Mouse (Mus musculus): ENCODE data around the gene Coro7.
"Not testable (repeated sequence)": the region's sequence is repeated elsewhere in the genome, so short reads cannot be mapped to it uniquely, and the experiment has no call there.

The Coro7 gene

DNA sequence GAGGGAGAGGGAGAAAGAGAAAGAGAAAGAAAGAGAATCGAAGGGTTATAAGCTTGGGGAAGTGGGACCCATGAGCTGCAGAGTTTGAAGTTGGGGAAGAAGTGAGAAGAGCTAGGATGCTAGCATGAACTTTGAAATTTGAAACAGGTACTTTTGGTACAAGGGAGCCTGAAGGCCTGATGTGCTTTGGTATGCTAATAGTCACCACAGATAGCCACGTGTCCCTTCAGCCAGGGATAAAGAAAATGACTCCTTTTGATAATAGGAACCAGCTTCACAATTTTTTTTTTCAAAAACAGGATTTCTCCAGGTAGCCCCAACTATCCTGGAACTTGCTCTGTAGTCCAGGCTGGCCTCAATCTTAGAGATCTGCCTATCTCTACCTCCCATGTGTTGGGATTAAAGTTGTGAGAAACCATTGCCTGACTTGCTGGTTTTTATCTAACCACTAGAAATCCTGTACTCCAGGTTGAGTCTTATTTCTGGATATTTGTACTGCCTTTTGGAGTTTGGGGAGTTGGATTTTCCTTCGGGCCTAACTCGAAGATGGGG is 3.1 kb upstream of the Coro7 start:
- in situ Hi-C loops (cut with MboI), result no loop called here

DNA sequence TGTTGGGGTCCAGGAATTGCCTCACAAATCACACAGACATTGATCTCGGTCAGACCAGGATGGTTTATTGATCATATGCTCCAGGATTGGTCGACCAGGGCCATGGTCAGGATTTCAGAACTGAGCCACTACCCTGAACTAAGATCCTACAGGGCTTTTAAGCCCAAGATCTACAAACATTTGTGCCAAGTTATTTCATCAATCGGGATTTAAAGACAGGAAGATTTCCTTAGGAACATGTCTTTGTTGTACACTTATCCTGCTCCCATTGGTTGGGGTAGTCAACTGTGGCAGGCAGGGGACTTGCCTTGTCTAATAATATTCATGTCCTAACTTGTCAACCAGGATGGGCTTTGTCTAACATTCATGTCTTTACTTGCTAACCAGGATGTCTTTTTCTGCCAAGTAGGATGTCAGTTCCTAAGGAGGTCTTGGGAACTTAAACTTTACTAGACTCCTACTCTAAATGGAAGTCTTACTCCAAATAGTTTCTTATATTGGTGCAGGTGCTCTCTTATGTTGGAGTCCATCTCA is 1.4 kb upstream of the Coro7 start:
- in situ Hi-C loops (cut with MboI), result not testable (repeated sequence)

DNA sequence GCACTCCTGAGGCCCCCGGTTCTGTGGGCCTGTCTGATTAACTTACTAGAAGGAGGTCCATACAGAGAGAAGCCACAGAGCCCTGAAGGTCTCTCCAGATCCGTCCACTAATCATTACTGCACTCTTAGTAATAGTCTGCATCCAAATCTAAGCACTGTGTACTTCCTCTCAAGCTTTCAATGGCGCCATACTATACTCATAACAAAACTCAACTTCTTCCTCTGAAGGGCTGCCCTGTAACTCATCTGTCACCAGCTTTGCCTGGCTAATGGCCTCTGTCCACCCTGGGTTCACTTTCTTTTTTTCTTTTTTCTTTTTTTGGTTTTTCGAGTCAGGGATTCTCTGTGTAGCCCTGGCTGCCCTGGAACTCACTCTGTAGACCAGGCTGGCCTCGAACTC is 1.5 kb downstream of the Coro7 start:
- in situ Hi-C loops (cut with MboI), result no loop called here

DNA sequence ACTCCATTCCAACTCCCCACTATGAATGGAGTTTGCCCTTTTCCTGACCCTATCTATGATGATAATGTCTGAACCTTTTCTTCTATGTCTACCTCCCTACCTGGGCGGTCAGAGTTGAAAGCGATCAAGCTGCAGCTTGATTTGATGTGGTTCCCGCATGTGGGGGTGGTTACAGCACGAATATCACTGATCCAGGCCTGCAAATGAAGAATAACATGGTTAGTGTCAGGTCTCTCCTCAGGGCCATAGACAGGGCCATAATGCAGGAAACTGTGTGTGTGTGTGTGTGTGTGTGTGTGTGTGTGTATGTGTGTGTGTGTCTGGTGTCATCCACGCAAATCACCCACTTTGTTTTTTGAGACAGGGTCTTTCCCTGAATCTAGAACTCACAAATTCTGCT is 2.7 kb downstream of the Coro7 start:
- in situ Hi-C loops (cut with MboI), result no loop called here

DNA sequence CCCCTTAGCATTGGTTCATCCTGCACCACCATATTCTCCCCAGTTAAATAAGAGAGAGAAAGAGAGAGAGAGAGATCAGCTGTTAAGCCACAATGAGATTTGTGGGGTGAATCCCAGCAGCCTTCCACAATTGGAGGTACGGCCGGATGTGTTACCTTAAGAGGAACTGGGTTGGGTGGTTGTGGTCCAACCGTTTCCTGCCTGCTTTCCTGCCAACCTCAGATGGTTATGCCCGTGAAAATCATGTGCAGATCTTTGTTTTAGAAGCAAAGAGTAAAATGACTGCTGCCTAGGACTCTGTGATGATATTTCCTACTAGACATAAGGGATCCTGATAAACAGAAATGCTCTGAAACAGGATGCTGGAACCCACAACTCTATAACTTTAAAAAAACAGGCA is 5.5 kb downstream of the Coro7 start:
- in situ Hi-C loops (cut with MboI), result no loop called here

DNA sequence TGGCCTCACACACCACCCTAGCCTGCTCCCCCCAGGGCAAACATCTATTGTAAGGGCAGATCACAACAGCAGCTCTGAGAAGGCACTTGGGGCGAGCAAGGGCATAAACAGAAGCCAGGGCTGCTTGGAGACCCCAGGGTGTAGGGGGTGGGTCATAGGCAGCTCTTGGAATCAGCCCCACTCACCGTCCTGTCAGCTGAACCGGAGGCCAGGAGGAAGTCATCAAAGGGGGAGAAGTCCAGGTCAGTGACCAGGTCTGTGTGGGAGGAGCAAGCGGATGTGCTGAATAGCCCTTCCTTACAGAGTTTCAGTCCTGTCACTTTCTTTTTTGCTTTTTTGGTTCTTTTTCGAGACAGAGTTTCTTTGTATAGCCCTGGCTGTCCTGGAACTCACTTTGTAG is 9.3 kb downstream of the Coro7 start:
- in situ Hi-C loops (cut with MboI), result no loop called here

DNA sequence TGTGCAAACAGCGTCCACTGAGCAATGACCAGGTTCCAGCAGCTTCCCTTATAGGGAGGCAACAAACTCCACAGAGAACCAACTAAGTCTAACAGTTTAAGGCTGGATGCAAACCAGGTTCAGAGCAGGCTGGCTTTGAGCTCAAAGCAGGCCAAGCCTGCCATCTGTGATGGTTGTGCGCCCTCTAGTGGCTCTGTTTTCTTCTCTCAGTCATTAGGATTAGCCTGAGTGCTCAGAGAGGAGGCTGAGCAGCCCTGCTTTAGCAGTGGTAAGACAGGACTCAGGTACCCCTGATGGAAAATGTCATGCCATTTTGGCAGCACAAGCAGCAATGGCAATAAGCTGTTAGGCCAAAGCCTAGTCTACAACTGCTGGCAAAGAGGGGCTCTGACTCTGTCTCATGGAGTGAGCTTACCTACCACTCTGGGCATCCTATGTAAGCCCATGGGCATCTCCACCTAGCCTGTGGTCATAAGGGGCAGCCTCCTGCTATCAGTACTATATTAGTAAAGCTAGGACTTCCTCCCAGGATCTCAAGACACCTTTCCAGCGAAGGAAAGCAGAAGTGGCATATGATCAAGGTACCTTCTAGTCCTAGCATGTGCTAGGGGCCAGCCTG is 12.3 kb downstream of the Coro7 start:
- in situ Hi-C loops (cut with MboI), result no loop called here

DNA sequence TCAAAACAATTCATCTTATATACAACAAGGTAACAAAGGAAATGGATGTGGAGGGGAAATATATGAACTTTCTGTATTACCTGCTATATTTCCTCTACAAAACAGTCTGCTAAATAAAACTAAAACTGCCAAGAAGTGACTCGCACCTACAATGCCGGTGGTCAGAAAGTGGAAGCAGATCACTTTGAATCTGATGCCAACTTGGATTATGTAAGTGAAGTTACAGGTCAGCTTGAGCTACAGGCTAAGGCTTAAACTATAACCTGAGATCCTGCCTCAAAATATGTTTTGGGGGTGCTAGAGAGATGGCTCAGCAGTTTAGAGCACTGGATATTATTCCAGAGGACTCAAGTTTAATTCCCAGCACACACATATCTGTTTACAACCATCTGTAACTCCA is 13.9 kb downstream of the Coro7 start:
- in situ Hi-C loops (cut with MboI), result no loop called here

DNA sequence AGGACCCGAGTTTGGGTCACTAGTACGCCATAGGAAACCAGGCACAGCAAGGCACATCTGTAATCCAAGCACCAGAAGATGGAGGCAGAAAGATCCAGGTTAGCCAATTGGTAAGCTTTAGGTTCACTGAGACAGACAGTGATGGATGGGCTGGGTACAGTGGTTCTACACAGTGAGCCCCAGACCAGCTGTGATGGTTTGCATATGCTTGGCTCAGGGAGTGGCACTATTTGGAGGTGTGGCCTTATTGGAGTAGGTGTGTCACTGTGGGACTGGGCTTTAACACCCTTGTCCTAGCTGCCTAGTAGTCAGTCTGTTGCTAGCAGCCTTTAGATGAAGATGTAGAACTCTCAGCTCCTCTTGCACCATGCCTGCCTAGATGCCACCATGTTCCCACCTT is 15.8 kb downstream of the Coro7 start:
- in situ Hi-C loops (cut with MboI), result no loop called here

DNA sequence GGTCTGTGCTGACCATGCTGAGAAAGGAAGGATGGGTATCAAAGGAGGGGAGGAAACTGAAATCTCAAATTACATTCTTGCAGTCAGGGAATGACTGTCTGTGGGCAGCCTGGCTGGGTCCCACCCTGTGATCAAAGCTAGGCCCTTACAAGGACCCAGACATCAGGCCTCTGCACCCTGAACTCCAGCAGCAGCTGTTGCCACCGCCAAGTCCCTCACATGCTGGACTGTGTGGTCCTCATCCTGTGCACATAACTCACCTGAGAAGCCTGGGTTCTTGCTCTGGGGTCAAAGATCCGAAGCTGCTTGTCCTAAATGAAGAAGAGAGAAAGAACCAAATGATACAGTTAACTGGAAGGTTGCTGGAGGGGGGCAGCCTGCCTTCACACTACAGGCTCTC is 18.0 kb downstream of the Coro7 start:
- in situ Hi-C loops (cut with MboI), result no loop called here

DNA sequence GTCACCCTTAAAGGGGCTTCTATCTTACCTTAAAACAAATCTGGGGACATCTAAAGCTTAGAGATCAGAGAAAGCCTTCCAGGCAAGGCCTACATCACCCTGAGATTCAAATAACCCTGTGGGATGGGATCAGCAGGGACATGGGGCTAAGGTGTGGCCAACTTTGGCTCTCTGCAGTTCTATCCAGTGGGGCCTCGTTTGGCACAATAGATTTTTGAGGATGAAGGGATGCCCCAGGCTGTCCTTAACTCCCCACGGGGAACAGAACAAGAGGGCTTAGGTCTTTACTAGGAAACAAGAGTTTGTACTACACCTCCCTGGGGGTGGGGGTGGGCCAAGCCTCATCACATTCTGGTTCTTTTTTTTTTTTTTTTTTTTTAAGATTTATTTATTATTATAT is 20.3 kb downstream of the Coro7 start:
- in situ Hi-C loops (cut with MboI), result no loop called here

DNA sequence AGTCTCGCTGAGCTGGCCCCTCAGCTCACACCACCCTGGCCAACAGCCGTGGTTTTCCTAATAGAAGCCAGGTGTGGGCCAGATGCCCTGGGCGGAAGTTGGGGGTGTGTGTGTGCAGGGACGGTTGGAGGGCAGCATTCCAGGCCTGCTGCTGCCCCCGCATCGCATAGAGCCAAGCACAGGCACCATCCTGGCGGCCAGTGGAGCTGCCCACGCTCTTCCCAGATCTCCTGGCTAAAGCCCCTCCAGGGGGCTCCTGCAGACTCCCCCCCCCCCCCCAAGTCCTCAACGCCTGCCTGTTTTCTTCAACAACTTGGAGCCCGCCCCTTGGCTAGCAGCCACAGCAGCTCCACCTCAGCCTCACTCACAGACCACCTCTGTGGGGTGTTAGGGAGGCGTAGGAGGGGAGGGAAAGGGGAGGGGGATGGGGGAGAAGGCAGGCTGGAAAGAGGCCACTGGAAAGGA is 20.8 kb downstream of the Coro7 start:
- in situ Hi-C loops (cut with MboI), result no loop called here

DNA sequence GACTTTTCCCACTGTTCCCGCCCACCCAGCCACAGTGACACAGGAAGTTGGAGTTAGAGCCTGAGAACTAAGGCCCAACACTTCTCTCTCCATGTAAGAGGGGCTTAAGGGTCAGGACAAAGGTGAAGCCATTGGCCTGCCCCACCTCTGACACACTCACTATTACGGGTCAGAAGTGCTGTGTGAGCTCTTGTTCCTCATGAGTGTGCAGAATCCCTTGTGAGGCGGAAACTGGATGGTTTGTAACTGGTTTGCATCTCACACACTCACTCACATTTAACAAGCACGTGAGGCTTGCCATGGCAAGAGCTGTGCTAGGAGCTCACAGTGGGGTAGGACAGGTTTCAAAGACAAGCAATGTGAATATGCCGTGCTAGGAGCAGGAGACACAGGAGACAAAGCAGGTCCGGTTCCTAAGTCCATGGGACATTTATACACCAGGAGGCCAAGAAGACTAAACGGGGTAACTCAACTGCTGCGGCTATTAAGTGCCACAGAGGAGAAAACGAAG is 23.0 kb downstream of the Coro7 start:
- in situ Hi-C loops (cut with MboI), result no loop called here

DNA sequence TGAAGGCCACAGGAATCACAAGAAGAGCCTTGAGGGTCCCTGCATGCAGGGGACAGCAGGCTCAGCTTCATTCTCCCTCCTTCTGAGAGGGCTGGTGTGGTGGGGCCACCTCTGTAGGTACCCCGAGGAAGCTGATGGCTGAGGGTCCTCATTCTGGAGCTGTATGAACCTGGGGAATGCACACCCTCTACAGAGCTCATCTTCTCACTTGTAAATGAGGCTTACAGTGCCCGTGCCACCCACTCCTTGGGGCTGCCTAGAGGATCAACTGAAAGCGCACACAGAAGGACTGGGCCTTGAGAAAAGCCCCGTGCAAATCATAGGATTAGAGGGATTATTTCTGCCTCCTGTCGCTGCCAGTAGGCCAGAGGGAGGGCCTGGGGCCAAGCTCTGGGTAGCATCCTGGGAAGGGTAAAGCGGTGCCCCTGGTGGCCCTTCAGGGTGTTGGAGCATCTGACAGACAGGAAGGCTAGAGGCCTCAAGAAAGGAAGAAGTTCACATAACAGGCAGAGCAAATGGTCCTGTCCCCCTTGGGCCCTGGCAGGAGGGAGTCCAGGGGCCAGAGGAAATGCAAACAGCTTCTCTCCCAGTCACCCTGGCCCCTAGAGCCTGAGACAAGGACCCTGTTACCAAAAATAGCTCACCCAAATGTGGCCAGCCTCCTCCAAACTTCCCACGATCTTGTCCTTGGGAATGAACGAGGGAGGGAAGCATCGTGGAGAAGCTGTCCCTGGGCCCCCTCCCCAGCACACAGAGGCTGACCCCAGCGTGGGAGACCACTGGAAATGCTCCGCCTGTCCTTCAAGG is 23.6 kb downstream of the Coro7 start:
- in situ Hi-C loops (cut with MboI), result no loop called here

DNA sequence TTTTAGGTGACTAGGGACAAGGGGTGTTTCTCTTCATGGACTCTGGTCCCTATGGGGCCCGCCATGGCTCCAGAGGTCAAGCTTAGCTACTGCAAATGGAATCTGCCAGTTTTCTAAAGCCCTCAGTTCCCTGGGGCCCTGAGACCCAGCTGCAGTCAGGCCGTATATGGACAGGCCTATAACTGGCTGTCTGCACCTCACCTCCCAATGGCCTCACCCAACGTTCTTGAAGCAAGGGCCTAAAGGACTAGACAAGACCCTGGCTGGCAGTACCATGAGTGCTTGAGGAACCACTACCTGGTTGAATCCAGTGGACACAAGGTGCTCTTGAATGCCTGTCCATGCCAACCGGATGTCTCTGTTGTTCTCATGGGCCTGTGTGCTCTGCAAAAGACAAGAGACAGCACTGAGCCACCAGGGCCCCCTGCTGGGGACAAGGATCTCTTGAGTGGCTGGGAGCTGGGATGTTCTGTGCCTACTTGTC is 24.3 kb downstream of the Coro7 start:
- in situ Hi-C loops (cut with MboI), result no loop called here

DNA sequence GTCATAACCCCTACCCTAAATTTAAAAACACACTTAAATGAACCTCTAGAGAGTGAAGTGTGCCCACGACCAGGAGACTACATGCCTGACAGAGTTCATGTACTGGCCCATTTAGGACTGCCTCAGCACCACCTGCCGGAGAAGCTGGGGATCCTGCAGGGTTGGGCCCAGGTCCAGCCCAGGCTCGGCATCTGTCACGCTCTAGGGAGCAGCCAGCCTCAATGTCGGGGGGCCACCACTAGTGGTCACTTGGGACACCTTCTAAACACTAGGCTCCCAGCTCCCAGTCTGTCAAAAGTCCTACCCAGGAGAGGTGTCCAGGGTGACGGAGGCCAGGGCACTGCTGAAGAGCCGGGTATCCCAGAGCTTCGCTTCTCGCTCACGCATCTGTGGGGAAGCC is 24.9 kb downstream of the Coro7 start:
- in situ Hi-C loops (cut with MboI), result no loop called here

DNA sequence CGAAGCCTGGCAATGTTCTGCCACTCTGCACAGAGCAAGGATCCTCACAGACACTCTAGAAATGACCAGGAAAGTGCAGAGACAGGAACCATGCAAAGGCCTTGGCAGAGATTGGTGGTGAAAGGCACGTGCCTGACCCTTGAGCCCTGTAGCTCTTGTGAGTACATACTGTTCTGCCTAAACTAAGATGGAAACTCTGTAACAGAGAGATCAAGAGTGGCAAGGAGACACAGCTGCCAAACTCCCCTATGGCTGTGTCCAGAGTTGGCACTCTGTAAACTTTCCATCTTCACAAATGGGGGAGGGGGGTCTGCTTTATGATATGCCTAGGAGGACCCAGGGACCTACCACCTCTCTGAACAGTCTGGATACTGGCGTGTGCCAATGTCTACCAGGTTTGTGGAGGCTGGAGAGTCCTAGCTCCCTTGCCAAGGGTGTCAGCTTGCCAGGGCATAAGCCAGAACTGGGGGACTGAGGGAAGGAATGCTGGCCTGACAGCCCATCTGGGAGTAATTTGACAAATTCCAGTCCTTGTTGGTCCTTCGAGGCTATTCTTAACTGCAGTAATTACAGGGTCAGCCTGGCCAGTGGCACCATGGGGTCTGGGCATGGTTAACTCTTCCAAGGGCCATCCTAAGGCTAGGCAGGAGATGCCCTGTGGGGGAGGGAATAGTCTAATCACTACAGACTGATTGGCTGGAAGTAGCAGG is 26.7 kb downstream of the Coro7 start:
- in situ Hi-C loops (cut with MboI), result no loop called here

DNA sequence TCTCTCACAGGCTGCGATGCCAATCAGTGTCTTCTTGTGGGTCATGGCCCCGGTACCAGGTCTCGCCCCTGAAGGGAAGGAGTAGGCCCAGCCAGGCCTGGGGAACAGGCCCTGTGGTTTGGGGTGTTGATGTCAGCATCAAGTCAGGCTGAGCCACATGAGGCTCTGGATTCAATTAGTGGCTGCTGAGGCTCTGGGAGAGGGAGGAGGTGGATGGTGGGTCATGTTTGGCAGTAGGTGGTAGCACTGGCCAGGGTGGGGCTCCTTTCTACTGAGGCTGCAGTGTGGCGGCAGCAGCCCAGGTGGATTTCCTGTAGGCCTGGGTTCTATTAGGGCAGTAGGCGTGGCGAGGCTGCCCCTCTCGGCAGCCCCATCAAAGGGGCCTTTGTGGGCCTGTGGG is 28.0 kb downstream of the Coro7 start:
- in situ Hi-C loops (cut with MboI), result no loop called here

DNA sequence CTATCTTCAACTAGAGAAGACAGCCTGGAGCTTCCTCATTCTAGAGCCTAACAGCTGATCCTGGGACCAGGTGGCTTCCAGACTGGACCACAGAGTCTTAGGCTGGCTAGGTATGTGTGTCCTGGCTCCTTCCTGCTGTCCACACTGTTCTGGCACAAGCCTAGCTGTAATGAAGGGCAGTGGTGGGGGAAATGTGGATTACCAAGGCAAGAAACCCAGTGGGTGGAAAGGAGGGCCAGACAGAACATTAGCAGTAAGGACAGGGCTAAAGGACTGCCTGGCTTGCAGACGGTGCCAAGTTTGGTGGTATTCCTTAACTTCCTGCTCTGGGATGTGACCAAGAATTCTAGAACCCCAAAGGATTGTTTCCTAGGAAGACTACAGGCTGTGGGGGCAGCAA is 28.5 kb downstream of the Coro7 start:
- in situ Hi-C loops (cut with MboI), result no loop called here

DNA sequence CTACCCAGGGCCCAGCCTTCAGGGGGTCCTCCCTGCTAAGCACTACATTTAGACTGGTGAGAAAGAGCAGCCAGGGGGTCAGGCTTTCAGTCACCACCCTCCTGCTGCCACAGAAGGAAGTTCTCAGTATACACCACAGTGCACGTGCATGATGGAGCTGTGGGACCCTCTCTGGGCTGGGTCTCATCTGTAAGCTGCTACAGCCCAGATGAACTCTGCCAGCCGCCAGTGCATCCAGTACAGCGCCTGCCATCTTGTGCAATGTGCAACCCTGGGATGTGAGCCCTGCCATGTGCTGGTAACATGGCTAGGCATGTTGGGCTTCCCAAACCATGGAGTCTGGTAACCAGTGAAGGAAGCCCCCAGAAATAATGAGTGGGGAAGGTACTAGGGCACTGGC is 29.4 kb downstream of the Coro7 start:
- in situ Hi-C loops (cut with MboI), result no loop called here

DNA sequence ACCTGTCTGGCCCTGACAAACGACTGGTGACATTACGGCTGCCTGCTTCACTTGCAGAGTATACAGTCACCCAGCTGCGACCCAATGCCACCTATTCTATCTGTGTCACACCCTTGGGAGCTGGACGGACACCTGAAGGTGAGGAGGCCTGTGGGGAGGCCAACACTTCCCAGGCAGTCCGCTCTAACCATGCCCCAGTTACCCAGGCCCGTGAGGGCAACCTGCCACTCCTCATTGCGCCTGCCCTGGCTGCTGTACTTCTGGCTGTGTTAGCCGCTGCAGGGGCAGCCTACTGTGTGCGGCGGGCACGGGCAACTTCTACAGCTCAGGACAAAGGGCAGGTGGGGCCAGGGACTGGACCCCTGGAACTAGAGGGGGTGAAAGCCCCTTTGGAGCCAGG is 29.9 kb downstream of the Coro7 start:
- in situ Hi-C loops (cut with MboI), result no loop called here

DNA sequence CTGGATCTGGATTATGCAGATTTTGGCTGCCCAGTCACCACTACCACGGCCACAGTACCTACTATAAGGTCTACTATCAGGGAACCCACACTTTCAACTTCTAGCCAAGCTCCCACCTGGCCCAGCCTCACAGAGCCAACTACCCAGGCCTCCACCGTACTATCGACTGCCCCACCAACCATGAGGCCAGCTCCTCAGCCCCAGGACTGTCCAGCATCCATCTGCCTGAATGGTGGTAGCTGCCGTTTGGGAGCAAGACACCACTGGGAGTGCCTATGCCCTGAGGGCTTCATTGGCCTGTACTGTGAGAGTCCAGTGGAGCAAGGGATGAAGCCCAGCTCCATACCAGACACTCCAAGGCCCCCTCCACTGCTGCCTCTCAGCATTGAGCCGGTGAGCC is 30.4 kb downstream of the Coro7 start:
- in situ Hi-C loops (cut with MboI), result no loop called here

Data from mature B cell (primary cell).